Mouse (Mus musculus): ENCODE measurements around the gene Cers3.

GRCm38 (mm10) chr7:66811294-66811693 is 68.0 kb downstream of the Cers3 start:
- TF ChIP-seq CTCF (IDR thresholded peaks at IDR 0.05; ENCODE audit: borderline replicate concordance, extremely low read depth, insufficient read depth, insufficient read length) (no peak), POLR2A (IDR thresholded peaks at IDR 0.05; ENCODE audit: borderline replicate concordance, extremely low read depth, insufficient read depth, insufficient read length, poor library complexity, severe bottlenecking) (no peak)
